Mouse (Mus musculus) lung, adult 2 months (tissue): Measurements from ENCODE around the gene Fam71b.

Experiments used
- CTCF ChIP-seq: fragments of 200-500 bp; IDR thresholded peaks from 2 replicates; pipeline ENCODE4 v1.5.1; 2011; ENCODE audit warnings: mild to moderate bottlenecking, low read length, control low read depth; ENCODE audit not compliant: insufficient read depth
- POLR2A ChIP-seq: fragments of 200-500 bp; IDR thresholded peaks from 2 replicates; pipeline ENCODE4 v1.6.1; 2011; ENCODE audit warnings: low read depth, mild to moderate bottlenecking, control low read depth, low read length, borderline replicate concordance; ENCODE audit errors: extremely low read depth

DNA sequence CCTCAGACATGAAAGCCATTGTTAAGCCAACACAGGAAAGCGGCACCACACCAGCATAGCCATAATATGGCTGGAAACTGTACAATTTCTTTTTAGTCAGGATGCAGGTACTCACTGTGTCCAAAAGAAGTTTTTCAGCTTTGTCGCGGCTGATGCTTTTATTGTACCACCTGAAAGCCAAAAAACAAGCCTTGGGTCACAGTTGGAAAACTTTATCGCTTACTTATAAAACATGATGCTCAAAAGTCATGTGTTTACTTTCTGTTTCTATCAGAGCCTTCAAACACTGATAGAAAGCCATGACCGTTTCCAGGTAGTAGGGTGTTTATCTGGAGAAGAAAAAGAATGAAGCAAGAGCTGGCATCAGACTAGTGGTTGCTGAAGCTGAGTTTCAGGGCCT is 48.6 kb upstream of the Fam71b start:
- TF ChIP-seq POLR2A (no peak), CTCF (no peak)
